Comparison of ENCODE assay signal across 1 mouse cellular context in genomic region chr7:126809723-126810369, GRCm38 (mm10).
A peak's percentile ranks its signal among the peaks of the same experiment; 100 is the strongest.
TF ChIP-seq lines count a peak whose summit lies in the region.

No protein-coding gene starts in this region.

TF ChIP-seq in MEL, 35 proteins besides CTCF, POLR2A, EP300 and RAD21:
- 0 out of 2 replicates have a peak, but pooled peaks have one; percentile 56 for TF ChIP-seq E2F4 (IDR thresholded peaks at IDR 0.05; ENCODE audit: borderline replicate concordance, low read depth, low read length)
- TF ChIP-seq MYC (IDR thresholded peaks at IDR 0.05; ENCODE audit: low read depth, low read length), result 0 out of 2 replicates have a peak, but pooled peaks have one; percentile 53
- 0 out of 2 replicates have a peak, but pooled peaks have one; percentile 37 for TF ChIP-seq TBP (IDR thresholded peaks at IDR 0.05; ENCODE audit: low read depth, low read length)
- TF ChIP-seq HCFC1 (IDR thresholded peaks at IDR 0.05; ENCODE audit: low read depth, low read length), result no peak
- no peak for TF ChIP-seq TAL1 (IDR thresholded peaks at IDR 0.05; ENCODE audit: low read length)
- TF ChIP-seq MAFK (IDR thresholded peaks at IDR 0.05; ENCODE audit: borderline replicate concordance, low read depth, low read length), result peak; percentile 91
- no peak for TF ChIP-seq ZNF384 (IDR thresholded peaks at IDR 0.05; ENCODE audit: low read depth, low read length)
- peak; percentile 63 for TF ChIP-seq MAX (IDR thresholded peaks at IDR 0.05; ENCODE audit: low read length)
- peak; percentile 17 for TF ChIP-seq SIN3A (IDR thresholded peaks at IDR 0.05; ENCODE audit: low read length)
- no peak for TF ChIP-seq ETS1 (IDR thresholded peaks at IDR 0.05; ENCODE audit: low read depth, low read length)
- TF ChIP-seq MAZ (IDR thresholded peaks at IDR 0.05; ENCODE audit: low read depth, low read length), result no peak
- peak; percentile 81 for TF ChIP-seq GATA1 (IDR thresholded peaks at IDR 0.05; ENCODE audit: low read depth, low read length)
- TF ChIP-seq TCF12 (IDR thresholded peaks at IDR 0.05; ENCODE audit: low read depth, low read length), result 0 out of 2 replicates have a peak, but pooled peaks have one; percentile 10
- no peak for TF ChIP-seq USF1 (IDR thresholded peaks at IDR 0.05; ENCODE audit: low read depth, low read length)
- no peak; the same call in 1 of the 2 replicates for TF ChIP-seq KAT2A (conservative IDR thresholded peaks at IDR 0.05; ENCODE audit: low read depth, low read length)
- TF ChIP-seq ZKSCAN1 (IDR thresholded peaks at IDR 0.05; ENCODE audit: low read depth, low read length), result no peak
- TF ChIP-seq NRF1 (IDR thresholded peaks at IDR 0.05; ENCODE audit: insufficient read depth, low read depth, low read length, poor library complexity, severe bottlenecking), result no peak
- TF ChIP-seq MYB (IDR thresholded peaks at IDR 0.05; ENCODE audit: low read depth, low read length), result 0 out of 2 replicates have a peak, but pooled peaks have one; percentile 14
- TF ChIP-seq MXI1 (IDR thresholded peaks at IDR 0.05; ENCODE audit: low read depth, low read length), result peak; percentile 63
- no peak for TF ChIP-seq SMC3 (IDR thresholded peaks at IDR 0.05; ENCODE audit: low read depth, low read length)
